Mouse (Mus musculus) liver, postnatal 0 days (tissue): Measurements from ENCODE around the gene Ppp1r9b. TPM values are rescaled to one million over a fixed set of nuclear protein-coding genes. Genes with fewer than 3 reads are reported as not detected.

Experiments used
- ATAC-seq: fragments of 200-750 bp; cut with Nextera tagmentation; 2 replicates; pipeline ENCODE4 v1.8.0; 2017; ENCODE audit warnings: mild to moderate bottlenecking, moderate library complexity
- DNase-seq: peaks from one replicate; pipeline ENCODE4 v3.0.0-alpha.2; 2016
- H3K27ac ChIP-seq: fragments of 300-500 bp; sonication (generic); 2 replicates; pipeline ENCODE4 v1.5.1; 2014; ENCODE audit warnings: antibody characterized with exemption, moderate library complexity, mild to moderate bottlenecking, low read depth
- H3K27me3 ChIP-seq: fragments of 300-500 bp; sonication (generic); 2 replicates; pipeline ENCODE4 v1.6.1; 2014; ENCODE audit warnings: low read length, control low read depth, mixed read lengths; ENCODE audit not compliant: insufficient read depth
- H3K36me3 ChIP-seq: fragments of 300-500 bp; sonication (generic); replicated peaks from 2 replicates; pipeline ENCODE4 v1.6.1; 2014; ENCODE audit warnings: mild to moderate bottlenecking, control low read depth, low read length, moderate library complexity, mixed read lengths; ENCODE audit not compliant: insufficient read depth
- H3K4me1 ChIP-seq: fragments of 300-500 bp; sonication (generic); 2 replicates; pipeline ENCODE4 v1.6.1; 2014; ENCODE audit warnings: antibody characterized with exemption, mild to moderate bottlenecking, control low read depth; ENCODE audit not compliant: insufficient read depth
- H3K4me2 ChIP-seq: fragments of 300-500 bp; sonication (generic); 2 replicates; pipeline ENCODE4 v1.6.1; 2014; ENCODE audit warnings: low read depth, mild to moderate bottlenecking, low read length, moderate library complexity, mixed read lengths
- H3K4me3 ChIP-seq: fragments of 300-500 bp; sonication (generic); 2 replicates; pipeline ENCODE4 v1.5.1; 2014; ENCODE audit warnings: low read depth, low read length
- H3K9ac ChIP-seq: fragments of 300-500 bp; sonication (generic); replicated peaks from 2 replicates; pipeline ENCODE4 v1.6.1; 2014; ENCODE audit warnings: mild to moderate bottlenecking, moderate library complexity
- H3K9me3 ChIP-seq: fragments of 300-500 bp; sonication (generic); 2 replicates; pipeline ENCODE4 v1.6.1; 2016; ENCODE audit warnings: mild to moderate bottlenecking, control low read depth, low read length, mixed read lengths
- CTCF ChIP-seq: sonication (generic); IDR thresholded peaks from 2 replicates; pipeline ENCODE4 v1.5.1; 2016; ENCODE audit warnings: antibody characterized with exemption, low read depth
- EP300 ChIP-seq: IDR thresholded peaks from 2 replicates; pipeline ENCODE4 v1.6.1; 2016; ENCODE audit warnings: antibody characterized with exemption, low read depth, mild to moderate bottlenecking
- WGBS: fragments of 180-500 bp; shearing (Covaris S2); extraction: QIAGEN DNeasy Blood & Tissue Kit; methylation state at CpG from one replicate; pipeline ENCODE4 v1.1.7; 2014; ENCODE audit not compliant: insufficient replicate concordance; 5-methylcytosine and 5-hydroxymethylcytosine counted together
- polyA plus RNA-seq: library from polyadenylated mRNA; unstranded; fragments of >200 nt; fragmentation: Nextera tagmentation; extraction: Ambion mirVana; gene quantifications from 2 replicates; pipeline ENCODE4 v1.2.1, GENCODE M21; 2015

The Ppp1r9b gene
- polyA plus RNA-seq, 1 experiment from 2014 or later = 6.1 TPM

DNA sequence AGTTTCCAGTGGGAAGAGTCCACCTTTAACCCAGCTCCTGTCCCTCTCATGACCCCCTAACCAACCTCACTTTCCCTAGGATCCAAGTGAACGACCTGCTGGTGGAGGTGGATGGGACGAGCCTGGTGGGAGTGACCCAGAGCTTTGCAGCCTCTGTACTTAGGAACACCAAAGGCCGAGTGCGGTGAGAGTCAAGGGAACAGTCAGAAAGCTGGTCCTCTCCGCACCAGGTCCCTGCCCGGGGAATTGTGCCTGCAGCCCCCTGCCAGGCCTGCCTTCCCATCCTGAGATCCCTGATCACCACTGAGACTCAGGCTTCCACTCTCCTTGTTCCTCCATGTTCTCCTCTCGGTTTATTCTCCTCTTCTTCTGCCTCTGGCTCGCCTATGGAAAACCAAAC is 9.3 kb downstream of the Ppp1r9b start:
- H3K36me3 ChIP-seq = peaks cover 54% of the 10 kb centered on the region
- 61% methylated on average over 8 of the region's 8 CpGs for WGBS

DNA sequence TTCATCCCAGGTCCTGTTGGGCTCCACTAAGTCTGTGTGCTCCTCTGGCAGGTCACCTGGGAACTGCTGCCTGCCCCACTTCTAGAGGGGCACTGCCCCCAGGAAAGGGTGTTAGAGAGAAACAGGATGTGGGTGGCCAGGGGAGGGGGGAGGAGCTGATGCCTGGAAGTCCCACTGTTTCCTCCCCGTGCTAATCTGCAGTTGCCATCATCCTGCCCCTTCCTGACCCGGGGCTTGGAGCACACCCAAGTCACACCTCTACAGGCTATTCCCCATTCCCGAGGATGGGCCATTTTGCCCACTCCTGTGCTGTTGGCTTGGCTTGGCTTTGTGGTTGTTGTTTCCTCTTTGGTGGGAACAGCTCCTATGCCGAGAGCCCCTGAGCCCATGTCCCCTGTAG is 9.7 kb downstream of the Ppp1r9b start:
- no peak for TF ChIP-seq EP300
- no peak for TF ChIP-seq CTCF
- Histone ChIP-seq H3K9ac (no peak overlapping the region), H3K9me3 (no peaks in the 10 kb centered on the region), H3K27me3 (no peaks in the 10 kb centered on the region), H3K4me3 (no peak overlapping the region), H3K4me2 (peak overlapping the region; percentile 50), H3K4me1 (peaks cover 43% of the 10 kb centered on the region), H3K27ac (peak overlapping the region; percentile 55; the same call in 1 of the 2 replicates), H3K36me3 (peaks cover 57% of the 10 kb centered on the region)
- 32% methylated on average over 4 of the region's 4 CpGs for WGBS
- ATAC-seq (no peak), DNase-seq (peak; percentile 55)

More for the DNA sequence above, 9.3 kb downstream of the Ppp1r9b start:
- H3K27me3 ChIP-seq = no peaks in the 10 kb centered on the region
- DNase-seq (no peak), ATAC-seq (no peak)
- H3K4me2 ChIP-seq = peak overlapping the region; percentile 50
- peak overlapping the region; percentile 55; the same call in 1 of the 2 replicates for H3K27ac ChIP-seq
- no peak overlapping the region for H3K4me3 ChIP-seq
- no peak overlapping the region for H3K9ac ChIP-seq
- peaks cover 47% of the 10 kb centered on the region for H3K4me1 ChIP-seq
- TF ChIP-seq EP300 (no peak), CTCF (no peak)
- H3K9me3 ChIP-seq = no peaks in the 10 kb centered on the region

DNA sequence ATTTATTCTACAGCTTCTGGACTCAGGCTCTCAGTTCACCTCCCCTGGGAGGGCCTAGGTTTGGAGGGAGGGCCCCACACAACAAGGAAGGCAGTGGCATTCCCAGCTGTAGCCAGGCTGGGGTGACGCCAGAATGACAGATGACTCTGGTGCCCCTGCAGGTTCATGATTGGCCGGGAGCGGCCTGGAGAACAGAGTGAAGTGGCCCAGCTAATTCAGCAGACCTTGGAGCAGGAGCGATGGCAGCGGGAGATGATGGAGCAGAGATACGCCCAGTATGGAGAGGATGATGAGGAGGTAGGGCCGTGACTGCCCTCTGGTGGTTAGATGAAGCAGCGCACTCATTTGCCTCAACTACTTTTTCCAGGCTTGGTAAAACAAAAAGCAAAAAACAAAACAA is 10.2 kb downstream of the Ppp1r9b start:
- H3K9ac ChIP-seq = no peak overlapping the region

DNA sequence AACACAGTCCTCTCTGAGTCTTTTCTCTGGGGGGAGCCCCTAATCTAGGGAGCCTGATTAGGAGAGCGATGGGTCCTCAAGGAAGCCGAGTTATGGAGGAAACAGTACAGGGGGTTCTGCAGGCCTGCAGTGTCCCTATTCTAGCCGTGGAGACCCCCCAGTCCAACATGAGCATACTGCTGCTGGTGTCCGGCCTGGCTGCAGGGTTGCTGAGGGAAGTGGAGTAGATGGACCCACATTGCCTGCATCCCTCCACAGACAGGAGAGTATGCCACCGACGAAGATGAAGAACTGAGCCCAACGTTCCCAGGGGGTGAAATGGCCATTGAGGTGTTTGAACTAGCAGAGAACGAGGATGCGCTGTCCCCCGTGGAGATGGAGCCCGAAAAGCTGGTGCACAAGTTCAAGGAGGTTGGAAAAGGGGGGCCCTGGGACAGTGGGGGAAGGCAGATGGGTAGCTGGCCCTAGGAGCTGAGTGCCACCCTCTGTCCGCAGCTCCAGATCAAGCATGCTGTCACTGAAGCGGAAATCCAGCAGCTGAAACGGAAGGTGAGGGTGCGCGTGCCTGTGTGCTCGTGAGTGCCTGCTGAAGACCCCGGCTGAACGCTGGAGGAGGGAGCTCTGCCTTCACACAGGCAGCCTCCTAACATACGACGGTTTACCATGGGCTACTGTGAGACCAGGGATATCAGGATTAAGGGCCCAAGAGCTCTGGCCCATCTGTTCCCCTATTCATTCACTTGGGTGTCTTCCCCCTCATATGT is 10.9 kb downstream of the Ppp1r9b start:
- no peak overlapping the region for H3K9ac ChIP-seq
- H3K27ac ChIP-seq = no peak overlapping the region
- H3K4me1 ChIP-seq = peaks cover 43% of the 10 kb centered on the region
- TF ChIP-seq CTCF (no peak), EP300 (no peak)
- H3K36me3 ChIP-seq = peaks cover 46% of the 10 kb centered on the region
- ATAC-seq = no peak
- 86% methylated on average over 21 of the region's 21 CpGs for WGBS
- no peak for DNase-seq
- H3K4me2 ChIP-seq = no peak overlapping the region
- H3K9me3 ChIP-seq = no peaks in the 10 kb centered on the region
- H3K4me3 ChIP-seq = no peak overlapping the region
- H3K27me3 ChIP-seq = no peaks in the 10 kb centered on the region

More for the DNA sequence above, 10.2 kb downstream of the Ppp1r9b start:
- peaks cover 52% of the 10 kb centered on the region for H3K36me3 ChIP-seq
- H3K4me2 ChIP-seq = peak overlapping the region; percentile 50
- peak; percentile 98 for TF ChIP-seq CTCF
- no peak for TF ChIP-seq EP300
- DNase-seq (peak; percentile 78), ATAC-seq (peak; percentile 37)
- no peaks in the 10 kb centered on the region for H3K9me3 ChIP-seq
- 11% methylated on average over 8 of the region's 8 CpGs for WGBS
- no peaks in the 10 kb centered on the region for H3K27me3 ChIP-seq
- H3K4me3 ChIP-seq = no peak overlapping the region
- H3K4me1 ChIP-seq = peaks cover 42% of the 10 kb centered on the region
- H3K27ac ChIP-seq = peak overlapping the region; percentile 19; the same call in 1 of the 2 replicates

DNA sequence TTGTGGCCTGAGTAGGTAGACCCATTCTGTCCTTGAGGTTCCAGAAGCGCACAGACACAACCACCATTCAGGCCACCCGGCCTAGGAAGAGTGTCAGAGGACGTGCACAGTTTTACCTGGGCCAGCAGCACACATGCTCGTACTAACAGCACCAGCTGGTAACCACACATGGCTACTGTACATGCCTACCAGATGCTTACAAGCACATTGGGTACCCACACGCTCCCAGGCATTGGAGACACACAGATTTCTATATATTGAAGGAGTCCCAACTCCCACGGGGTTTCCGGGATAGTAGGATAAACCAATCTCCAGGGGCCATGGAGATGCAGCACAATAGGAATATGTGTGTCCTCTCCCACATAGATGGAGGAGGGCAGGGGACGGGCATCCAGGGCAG is 11.9 kb downstream of the Ppp1r9b start:
- Histone ChIP-seq H3K27ac (no peak overlapping the region), H3K9ac (no peak overlapping the region), H3K4me2 (no peak overlapping the region), H3K4me1 (peaks cover 46% of the 10 kb centered on the region), H3K9me3 (no peaks in the 10 kb centered on the region), H3K4me3 (no peak overlapping the region), H3K27me3 (0 out of 2 replicates have a peak, but pooled peaks cover under 1% of the 10 kb centered on the region), H3K36me3 (peaks cover 41% of the 10 kb centered on the region)
- no peak for TF ChIP-seq CTCF
- TF ChIP-seq EP300 = no peak
- DNase-seq (no peak), ATAC-seq (no peak)
- WGBS = 91% methylated on average over 8 of the region's 8 CpGs

DNA sequence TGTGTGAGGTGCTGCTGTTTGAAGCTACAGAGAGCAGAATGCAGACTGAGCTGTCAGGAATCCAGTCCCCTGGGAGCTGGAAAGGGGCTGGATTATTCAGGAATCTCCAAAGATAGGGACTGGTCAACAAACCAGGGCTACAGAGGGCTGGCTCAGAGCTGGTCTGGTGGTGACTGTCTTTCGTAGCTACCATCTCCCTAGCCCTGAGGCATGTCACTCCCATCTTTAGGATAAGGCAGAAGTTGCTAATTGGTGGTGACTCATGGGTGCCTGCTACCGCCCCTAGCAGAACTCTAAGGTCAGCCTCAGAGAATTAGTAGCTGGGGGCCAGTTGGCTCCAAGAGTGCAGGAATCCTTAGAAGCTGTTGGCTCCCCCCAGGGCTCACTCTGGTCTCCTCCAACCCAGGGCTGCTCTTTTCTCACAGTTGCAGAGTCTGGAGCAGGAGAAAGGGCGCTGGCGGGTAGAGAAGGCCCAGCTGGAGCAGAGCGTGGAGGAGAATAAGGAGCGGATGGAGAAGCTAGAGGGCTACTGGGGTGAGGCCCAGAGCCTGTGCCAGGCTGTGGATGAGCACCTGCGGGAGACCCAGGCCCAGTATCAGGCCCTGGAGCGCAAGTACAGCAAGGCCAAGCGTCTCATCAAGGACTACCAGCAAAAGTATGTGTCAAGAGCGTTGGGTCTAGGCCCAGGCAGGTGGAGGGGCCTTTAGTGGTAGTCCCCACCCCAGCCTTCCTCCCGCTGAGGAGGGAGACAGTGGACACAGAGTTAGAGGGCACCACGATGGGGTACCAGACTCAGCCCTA is 13.5 kb downstream of the Ppp1r9b start:
- Histone ChIP-seq H3K27ac (peak overlapping the region; percentile 29; the same call in 1 of the 2 replicates), H3K27me3 (peaks cover 11% of the 10 kb centered on the region; the same call in 1 of the 2 replicates), H3K9me3 (no peaks in the 10 kb centered on the region), H3K4me3 (no peak overlapping the region), H3K4me1 (peaks cover 39% of the 10 kb centered on the region), H3K36me3 (peaks cover 37% of the 10 kb centered on the region), H3K4me2 (no peak overlapping the region), H3K9ac (no peak overlapping the region)
- 86% methylated on average over 12 of the region's 12 CpGs for WGBS
- no peak for TF ChIP-seq EP300
- no peak for TF ChIP-seq CTCF
- ATAC-seq (no peak), DNase-seq (no peak)
